Mouse (Mus musculus) brain, embryonic 14.5 days (tissue): ENCODE measurements around the gene Zdhhc8. TPM values are rescaled to one million over a fixed set of nuclear protein-coding genes. Genes with fewer than 3 reads are reported as not detected.

ENCODE experiments used
- DNase-seq: peaks from one replicate; pipeline ENCODE4 v3.0.0-alpha.2; 2011; ENCODE audit warnings: low read depth
- CTCF ChIP-seq: fragments of 200-500 bp; IDR thresholded peaks from 2 replicates; pipeline ENCODE4 v1.5.1; 2012; ENCODE audit warnings: inconsistent platforms, mild to moderate bottlenecking, moderate library complexity, borderline replicate concordance; ENCODE audit not compliant: insufficient read depth, insufficient read length; ENCODE audit errors: extremely low read depth
- POLR2A ChIP-seq: fragments of 200-500 bp; IDR thresholded peaks from 2 replicates; pipeline ENCODE4 v1.6.1; 2012; ENCODE audit warnings: mild to moderate bottlenecking, inconsistent platforms, borderline replicate concordance; ENCODE audit not compliant: poor library complexity, insufficient read depth, insufficient read length, severe bottlenecking; ENCODE audit errors: extremely low read depth
- polyA plus RNA-seq: library from polyadenylated mRNA; depleted of rRNA; stranded (reverse); fragments of >200 nt; gene quantifications from 2 replicates; pipeline ENCODE4 v1.2.3, GENCODE M21; 2012; rRNA removed

The Zdhhc8 gene
- 60.4 and 69.0 TPM in 2 replicates for polyA plus RNA-seq

DNA sequence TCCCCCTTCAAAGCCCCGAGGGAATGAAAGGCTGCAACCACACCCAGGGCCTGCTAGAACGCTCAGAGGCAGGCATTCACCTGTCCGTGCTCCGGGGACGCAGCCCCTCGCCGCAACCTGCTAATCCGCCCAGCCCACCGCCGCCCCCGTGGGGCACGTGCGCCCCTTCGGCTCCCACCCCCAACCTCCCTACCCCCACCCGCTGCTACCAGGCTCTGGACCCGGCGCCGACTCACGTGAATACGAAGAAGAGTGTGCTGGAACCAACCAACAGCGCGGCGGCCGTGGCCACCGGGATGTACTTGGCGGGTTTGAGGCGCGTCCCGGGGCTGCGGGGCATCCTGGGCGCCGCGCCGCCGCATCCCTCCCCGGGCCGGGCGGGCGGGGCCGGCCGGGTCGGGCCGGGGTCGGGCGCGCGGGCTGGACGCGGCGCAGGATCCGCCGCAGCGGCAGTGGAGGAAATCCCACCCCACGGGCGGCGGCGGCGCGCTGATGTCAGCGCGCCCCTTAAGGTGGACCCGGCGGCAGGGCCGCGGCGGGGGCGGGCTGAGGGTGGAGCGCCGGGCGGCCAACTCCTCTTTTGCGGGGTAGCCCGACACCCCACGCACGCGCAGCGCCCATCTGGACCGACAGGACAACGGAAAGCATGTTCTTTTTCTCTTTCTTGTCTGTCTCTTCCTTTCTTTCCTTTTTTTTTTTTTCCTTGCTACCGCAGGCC is at the start of gene Zdhhc8:
TSS of gene Zdhhc8 (minus strand) at position 466 of the 718 bp plus-strand sequence.
- TF ChIP-seq POLR2A (peak; percentile 48), CTCF (no peak)
- DNase-seq, result peak; percentile 90

DNA sequence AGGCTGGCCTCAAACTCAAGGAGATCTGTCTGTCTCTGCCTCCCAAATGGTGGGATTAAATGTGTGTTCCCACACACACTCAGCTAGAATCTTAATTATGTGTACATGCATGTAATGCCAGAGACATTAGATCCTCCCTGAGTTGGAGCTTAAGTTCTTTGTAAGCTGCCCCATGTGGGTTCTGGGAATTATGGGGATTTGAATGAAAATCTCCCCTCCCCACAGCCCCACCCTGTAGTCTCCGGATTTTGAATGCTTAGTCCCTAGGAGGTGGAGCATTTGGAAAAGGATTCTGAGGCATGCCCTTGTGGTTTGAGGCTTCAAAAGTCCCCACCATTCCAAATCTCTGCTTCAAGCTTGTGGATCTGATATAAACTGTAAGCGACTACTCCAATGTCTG is 40.2 kb upstream of the Zdhhc8 start:
- DNase-seq, result no peak
- no peak for TF ChIP-seq CTCF
- TF ChIP-seq POLR2A, result no peak

DNA sequence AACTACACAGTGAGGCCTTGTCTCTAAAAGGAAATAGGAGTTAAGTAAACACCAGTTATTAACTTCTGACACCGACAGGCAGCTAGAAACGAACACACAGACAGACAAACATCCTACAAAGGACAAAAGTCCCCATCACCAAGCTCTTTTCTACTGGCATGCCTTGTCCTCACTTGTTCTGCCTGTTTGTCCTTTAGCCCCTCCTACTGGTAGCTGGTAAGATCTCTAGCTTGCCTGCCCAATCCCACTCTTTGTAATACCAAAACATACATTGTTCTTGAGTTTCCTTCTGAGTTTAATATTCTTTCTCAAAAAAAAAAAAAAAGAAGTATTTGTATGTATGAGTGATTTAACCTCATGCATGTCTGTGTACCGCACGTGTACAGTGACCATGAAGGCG is 33.2 kb upstream of the Zdhhc8 start:
- peak; percentile 56 for DNase-seq
- TF ChIP-seq CTCF (peak; percentile 44; the same call in 1 of the 2 replicates), POLR2A (no peak)

DNA sequence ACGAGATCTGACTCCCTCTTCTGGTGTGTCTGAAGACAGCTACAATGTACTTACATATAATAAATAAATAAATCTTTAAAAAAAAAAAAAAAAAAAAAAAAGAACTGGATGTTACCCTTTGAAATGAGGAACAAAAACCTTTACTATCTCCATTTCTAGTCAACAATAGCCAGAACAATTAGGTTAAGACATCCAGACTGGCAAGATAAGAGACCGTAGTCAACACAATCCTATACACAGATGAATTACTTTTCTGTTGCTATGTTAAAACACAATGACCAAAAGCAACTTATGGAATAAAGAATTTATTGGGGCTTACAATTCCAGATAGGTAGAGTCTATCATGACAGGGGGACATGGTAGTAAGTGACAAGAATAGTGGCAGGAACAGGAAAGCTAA is 30.1 kb upstream of the Zdhhc8 start:
- no peak for DNase-seq
- no peak for TF ChIP-seq CTCF
- no peak for TF ChIP-seq POLR2A

DNA sequence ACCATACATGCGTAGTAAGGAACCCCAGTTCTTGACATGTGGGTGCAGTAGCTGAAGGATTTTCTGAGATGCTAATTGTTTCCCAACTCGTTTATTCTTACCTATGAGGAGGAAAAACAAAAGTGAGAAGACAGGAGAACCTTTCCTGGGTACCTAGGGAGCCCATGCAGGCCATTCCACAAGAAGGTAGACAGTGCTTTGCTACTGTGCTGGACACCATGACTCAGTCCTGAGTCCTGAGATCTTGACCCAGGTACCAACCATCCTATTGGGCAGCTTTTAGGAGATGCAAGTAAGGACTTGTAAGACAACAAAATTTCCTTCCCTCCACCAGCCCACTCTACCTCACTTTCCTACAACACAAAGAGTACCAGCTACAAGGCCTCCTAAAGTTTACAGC is 23.3 kb upstream of the Zdhhc8 start, which contains the start of gene Gm49776:
TSS of gene Gm49776 (minus strand) at position 101 of the 400 bp plus-strand sequence.
- DNase-seq, result no peak
- TF ChIP-seq CTCF, result no peak
- no peak for TF ChIP-seq POLR2A

DNA sequence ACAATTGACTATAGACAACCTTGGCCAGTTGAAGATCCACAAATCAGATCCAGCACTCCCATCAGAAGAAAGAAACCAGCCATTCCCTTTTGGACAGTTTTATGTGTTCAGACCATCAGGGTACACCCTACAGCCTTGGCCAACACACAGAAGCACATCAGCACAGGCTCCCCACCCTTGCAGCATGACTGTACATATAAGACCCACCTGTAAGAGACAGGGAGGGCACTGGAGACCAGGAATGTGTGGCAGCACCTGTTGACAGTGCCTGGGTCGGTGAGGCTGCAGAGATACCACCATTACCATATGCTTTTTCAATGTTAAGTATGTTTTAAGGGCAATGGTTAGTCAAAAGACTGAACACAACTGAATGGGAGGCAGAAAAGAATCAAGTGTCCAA is 18.9 kb upstream of the Zdhhc8 start:
- DNase-seq, result no peak
- TF ChIP-seq CTCF, result no peak
- TF ChIP-seq POLR2A, result no peak

DNA sequence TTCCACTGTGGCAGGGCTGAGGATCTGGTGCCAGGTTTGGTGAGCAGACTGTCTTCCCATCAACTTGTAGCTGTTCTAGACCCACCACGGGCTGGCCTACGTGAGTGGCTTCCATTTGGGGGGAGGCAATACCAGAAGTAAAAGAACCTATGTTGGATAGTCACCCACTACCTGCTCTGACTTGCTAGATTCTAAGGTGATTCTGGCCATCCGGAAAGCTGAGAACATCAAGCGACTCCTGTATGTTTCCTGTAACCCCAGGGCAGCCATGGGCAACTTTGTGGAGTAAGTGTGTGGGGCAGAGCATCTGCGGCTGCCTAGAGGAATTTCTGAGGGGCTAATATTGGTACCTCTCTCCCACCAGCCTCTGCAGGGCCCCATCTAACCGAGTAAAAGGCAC is 17.8 kb upstream of the Zdhhc8 start:
- TF ChIP-seq POLR2A (no peak), CTCF (no peak)
- no peak for DNase-seq

DNA sequence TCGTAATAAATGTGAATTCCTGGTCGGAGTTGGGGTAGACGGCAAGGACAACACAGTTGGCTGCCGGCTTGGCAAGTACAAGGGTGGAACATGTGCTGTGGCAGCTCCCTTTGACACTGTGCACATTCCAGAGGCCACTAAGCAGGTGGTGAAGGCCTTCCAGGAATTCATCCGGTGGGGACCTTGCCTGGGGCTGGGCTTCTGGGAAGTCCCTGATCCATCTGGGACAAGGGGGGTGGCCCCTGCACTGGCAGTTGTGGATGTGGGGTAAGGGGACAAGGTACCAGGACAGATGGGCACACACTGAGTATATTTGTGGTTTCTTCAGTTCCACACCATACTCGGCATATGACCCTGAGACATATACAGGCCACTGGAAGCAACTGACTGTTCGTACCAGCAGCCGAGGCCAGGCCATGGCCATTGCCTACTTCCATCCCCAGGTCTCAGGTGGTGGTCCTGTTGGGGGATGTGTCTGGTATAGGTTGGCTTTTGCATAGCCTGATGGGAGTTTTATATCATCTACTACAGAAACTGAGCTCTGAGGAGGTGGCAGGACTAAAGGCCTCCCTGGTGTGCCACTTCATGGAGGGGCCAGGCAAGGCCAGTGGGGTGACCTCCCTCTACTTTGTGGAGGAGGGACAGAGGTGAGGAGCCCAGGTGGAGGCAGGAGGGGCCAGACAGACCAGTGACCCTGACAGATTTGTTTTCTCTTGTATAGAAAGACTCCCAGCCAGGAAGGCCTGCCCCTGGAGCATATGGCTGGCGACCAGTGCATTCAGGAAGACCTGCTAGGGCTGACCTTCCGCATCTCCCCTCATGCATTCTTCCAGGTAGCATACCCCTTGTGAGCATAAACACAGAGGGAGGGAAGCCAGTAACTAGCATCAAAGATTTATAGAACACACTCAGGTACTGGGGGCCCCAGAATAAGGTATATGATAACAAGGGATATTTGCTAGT is 16.2 kb upstream of the Zdhhc8 start:
- no peak for DNase-seq
- TF ChIP-seq CTCF (no peak), POLR2A (no peak)

DNA sequence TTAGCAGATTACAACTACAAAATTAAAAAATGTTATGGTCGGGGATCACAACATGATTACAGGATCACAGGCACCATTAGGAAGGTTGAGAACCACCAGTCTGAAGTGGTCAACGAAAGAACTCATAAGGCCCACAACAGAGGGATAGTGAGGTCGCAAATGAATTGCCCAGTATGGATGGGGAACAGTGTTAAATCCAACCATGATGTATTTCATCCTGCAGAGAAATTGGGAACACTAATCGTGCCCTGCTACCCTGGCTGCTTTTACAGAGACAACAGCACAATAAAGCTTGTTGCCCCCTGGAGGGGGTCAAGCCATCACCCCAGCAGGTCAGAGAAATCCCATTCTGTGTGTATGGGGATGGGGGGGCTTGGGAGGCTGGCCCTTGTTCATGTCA is 15.3 kb upstream of the Zdhhc8 start:
- no peak for TF ChIP-seq POLR2A
- TF ChIP-seq CTCF, result no peak
- no peak for DNase-seq

DNA sequence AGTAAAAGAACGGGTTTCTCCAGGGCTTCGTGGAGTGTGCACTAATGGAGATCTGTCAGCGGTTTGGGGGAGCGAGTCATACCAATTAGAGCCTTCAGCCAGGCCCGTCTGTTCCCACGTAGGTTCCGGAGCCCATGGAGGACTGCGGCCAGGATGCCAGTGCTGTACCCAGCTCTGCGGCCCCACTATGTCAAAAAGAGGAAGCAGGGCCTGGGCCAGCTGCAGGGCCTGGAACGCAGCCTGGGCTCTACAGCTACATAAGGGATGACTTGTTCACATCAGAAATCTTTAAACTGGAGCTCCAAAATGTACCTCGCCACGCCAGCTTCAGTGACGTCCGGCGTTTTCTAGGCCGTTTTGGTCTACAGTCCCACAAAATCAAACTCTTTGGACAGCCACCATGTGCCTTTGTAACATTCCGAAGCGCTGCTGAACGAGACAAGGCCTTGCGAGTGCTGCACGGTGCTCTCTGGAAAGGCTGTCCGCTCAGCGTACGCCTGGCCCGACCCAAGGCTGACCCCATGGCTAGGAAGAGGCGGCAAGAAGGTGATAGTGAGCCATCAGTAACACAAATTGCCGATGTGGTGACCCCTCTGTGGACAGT is 14.5 kb upstream of the Zdhhc8 start:
- TF ChIP-seq CTCF (no peak), POLR2A (no peak)
- no peak for DNase-seq

DNA sequence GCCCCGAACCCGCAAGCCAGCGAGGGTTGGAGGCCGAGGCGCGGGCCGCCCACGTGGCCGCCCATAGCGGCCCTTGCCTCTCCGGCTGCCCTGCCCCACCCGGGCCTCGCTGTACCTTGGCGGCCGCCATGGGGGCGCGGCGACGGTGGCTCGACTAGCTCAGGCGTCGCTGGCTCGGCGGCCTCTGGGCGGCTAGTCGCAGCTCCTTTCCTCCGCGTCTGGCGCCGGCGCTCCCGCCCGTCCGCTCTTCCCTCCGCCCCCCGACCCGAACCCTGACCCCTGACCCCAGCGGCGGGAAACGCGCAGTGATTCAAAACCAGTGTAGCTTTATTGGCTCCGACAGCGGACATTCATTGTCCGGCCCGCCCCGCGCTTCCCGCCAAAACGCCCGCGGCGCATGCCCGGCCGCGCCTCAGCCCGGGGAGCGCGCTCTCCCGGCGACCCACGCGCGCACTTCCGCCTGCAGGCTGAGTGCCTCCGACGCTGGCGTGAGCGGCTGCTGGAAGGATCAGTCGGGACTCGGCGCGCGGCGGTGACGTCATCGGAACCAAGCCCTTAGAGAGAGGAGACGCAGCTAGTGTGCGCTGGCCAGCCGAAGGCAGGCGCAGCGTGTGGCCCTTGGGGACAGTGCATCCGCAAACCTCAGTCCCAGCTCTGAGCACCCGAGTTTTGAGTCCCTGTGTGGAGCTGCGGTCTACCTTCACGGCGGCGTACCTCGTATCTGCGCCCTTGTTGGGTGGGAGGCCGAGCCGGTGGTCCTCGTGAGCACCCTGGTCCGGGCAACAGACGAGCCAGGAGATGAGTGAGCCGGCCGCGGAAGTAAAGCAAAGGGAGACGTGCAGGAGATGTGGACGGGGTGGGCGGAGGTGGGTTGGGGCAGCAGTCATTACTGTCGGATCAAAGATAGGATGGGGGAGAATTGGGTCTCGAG is 13.8 kb upstream of the Zdhhc8 start, which contains the start of the genes Trmt2a and Ranbp1:
TSS of gene Trmt2a (plus strand) at position 247 of the 931 bp plus-strand sequence.
TSS of gene Ranbp1 (minus strand) at position 300 of the 931 bp plus-strand sequence.
- DNase-seq, result peak; percentile 100
- no peak for TF ChIP-seq CTCF
- TF ChIP-seq POLR2A, result peak; percentile 75
